Mouse (Mus musculus) gastrocnemius, postnatal 25 days (tissue): ENCODE measurements around the gene Mafg. TPM values are rescaled to one million over a fixed set of nuclear protein-coding genes. Genes with fewer than 3 reads are reported as not detected.
A peak's percentile ranks its signal among the peaks of the same experiment; 100 is the strongest.

Source experiments
- DNase-seq: peaks from one replicate; pipeline ENCODE4 v3.0.0; 2022
- total RNA-seq, 2 experiments: library from RNA; stranded (reverse); gene quantifications; 1 replicate in 1 of 2; 2 replicates in 1 of 2; pipeline ENCODE4 v1.2.3; 2021

Gene Mafg
- total RNA-seq, 2 experiments from 2014 or later: 41.8 to 47.1 TPM

GRCm38 (mm10) chr11:120647047-120647830 lies 13.8 kb upstream of the Mafg start:
- peak; percentile 9 for DNase-seq

GRCm38 (mm10) chr11:120643601-120643987 lies 10.2 kb upstream of the Mafg start, which contains the start of gene Pycr1:
TSS of gene Pycr1 (minus strand) at chr11:120643769.
- peak; percentile 95 for DNase-seq

GRCm38 (mm10) chr11:120642939-120643600 lies 9.7 kb upstream of the Mafg start:
- no peak for DNase-seq

GRCm38 (mm10) chr11:120641869-120642268 lies 8.5 kb upstream of the Mafg start:
- no peak for DNase-seq

GRCm38 (mm10) chr11:120641255-120641654 lies 7.9 kb upstream of the Mafg start:
- DNase-seq: no peak

GRCm38 (mm10) chr11:120634810-120635209 lies 1.4 kb upstream of the Mafg start:
- no peak for DNase-seq

GRCm38 (mm10) chr11:120632559-120633519 lies 561 bp downstream of the Mafg start:
- peak; percentile 79 for DNase-seq

GRCm38 (mm10) chr11:120631726-120632448 lies 1.5 kb downstream of the Mafg start:
- DNase-seq: no peak

GRCm38 (mm10) chr11:120630881-120631725 lies 2.3 kb downstream of the Mafg start:
- no peak for DNase-seq

GRCm38 (mm10) chr11:120630401-120630871 lies 3.0 kb downstream of the Mafg start:
- DNase-seq: no peak

- peak; percentile 72 for DNase-seq
These were observed 3.5 kb downstream of the Mafg start for GRCm38 (mm10) chr11:120629911-120630310.

GRCm38 (mm10) chr11:120629341-120629730 lies 4.1 kb downstream of the Mafg start:
- DNase-seq: peak; percentile 56

GRCm38 (mm10) chr11:120628601-120629340 lies 4.6 kb downstream of the Mafg start:
- DNase-seq: peak; percentile 15

GRCm38 (mm10) chr11:120627468-120628300 lies 5.7 kb downstream of the Mafg start:
- DNase-seq: no peak

GRCm38 (mm10) chr11:120626785-120627467 lies 6.5 kb downstream of the Mafg start:
- DNase-seq: no peak

- DNase-seq: no peak
These were observed 8.1 kb downstream of the Mafg start, which contains the start of gene Sirt7 for GRCm38 (mm10) chr11:120625152-120625775. TSS of gene Sirt7 (minus strand) at chr11:120625240.

GRCm38 (mm10) chr11:120624680-120625111 lies 8.7 kb downstream of the Mafg start:
- peak; percentile 82 for DNase-seq
